Mouse (Mus musculus) colon, adult 2 months (tissue): Measurements from ENCODE around the gene Crlf1. TPM values are rescaled to one million over a fixed set of nuclear protein-coding genes. Genes with fewer than 3 reads are reported as not detected.

Experiments
- polyA plus RNA-seq: library from polyadenylated mRNA; depleted of rRNA; stranded (reverse); fragments of >200 nt; gene quantifications from 2 replicates; pipeline ENCODE4 v1.2.3, GENCODE M21; 2012; rRNA removed

Crlf1 gene
- 4.5 and 6.0 TPM in 2 replicates for polyA plus RNA-seq

DNA sequence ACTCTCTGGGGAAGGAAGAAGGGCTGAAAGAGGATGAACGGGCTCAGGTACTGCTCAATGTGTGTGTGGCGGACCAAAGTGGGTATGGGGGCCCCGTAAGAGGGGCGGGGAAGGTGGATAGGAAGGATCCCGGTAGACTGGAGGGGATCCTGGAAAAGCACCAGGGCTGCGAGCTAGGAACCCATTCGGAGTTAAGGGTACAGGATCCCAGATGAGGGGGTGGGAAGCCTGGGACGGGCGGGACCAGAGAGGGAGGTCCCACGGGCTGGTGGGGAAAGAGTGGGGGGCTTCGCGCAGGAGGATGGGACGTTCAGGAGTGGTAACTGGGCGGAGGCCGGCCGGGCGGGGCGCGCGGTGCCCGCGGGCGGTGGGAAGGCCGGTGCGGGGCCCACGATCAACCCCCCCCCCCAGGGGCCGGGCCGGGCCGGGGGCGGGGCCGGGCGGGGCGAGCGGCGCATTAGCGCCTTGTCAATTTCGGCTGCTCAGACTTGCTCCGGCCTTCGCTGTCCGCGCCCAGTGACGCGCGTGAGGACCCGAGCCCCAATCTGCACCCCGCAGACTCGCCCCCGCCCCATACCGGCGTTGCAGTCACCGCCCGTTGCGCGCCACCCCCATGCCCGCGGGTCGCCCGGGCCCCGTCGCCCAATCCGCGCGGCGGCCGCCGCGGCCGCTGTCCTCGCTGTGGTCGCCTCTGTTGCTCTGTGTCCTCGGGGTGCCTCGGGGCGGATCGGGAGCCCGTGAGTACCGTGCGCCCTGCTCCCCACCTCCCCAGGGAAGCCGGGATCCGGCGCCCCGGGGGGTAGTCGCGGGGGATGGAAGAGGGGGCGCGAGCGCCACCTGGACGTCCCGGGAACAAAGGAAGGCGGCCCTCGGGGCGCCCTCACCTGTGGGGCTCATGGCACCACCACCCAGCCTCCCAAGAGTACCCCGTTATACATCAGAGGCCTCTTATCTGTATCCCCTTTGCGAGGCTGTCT, at the start of gene Crlf1:
TSS of gene Crlf1 (plus strand) at position 495 of the 977 bp plus-strand sequence.

GRCm38 (mm10) chr8:70476333-70477268, 16.4 kb upstream of the Crlf1 start, which contains the start of gene Klhl26:
TSS of gene Klhl26 (minus strand) at chr8:70476968.

GRCm38 (mm10) chr8:70486941-70487520, 5.9 kb upstream of the Crlf1 start, which contains the start of gene Tmem59l:
TSS of gene Tmem59l (minus strand) at chr8:70487358.

GRCm38 (mm10) chr8:70506328-70507026, 13.5 kb downstream of the Crlf1 start, which contains the start of gene Rex1bd:
TSS of gene Rex1bd (minus strand) at chr8:70506752.

GRCm38 (mm10) chr8:70510228-70510915, 17.4 kb downstream of the Crlf1 start, which contains the start of gene Uba52:
TSS of gene Uba52 (minus strand) at chr8:70510801.

GRCm38 (mm10) chr8:70527512-70528181, 34.7 kb downstream of the Crlf1 start, which contains the start of the genes Fkbp8 and Kxd1:
TSS of gene Fkbp8 (plus strand) at chr8:70527724.
TSS of gene Kxd1 (minus strand) at chr8:70527956.

GRCm38 (mm10) chr8:70539077-70539813, 46.3 kb downstream of the Crlf1 start, which contains the start of gene Ell:
TSS of gene Ell (plus strand) at chr8:70539457.

Other genes starting within 250 kb of the Crlf1 start
- 14.8 and 15.3 TPM in 2 replicates for gene Homer3, start 210.3 kb upstream of the Crlf1 start, polyA plus RNA-seq
- gene Ddx49, start 190.7 kb upstream of the Crlf1 start, polyA plus RNA-seq: 50.8 and 53.9 TPM in 2 replicates
- 567 and 576 TPM in 2 replicates for gene Cope, start 190.6 kb upstream of the Crlf1 start, polyA plus RNA-seq
- 1.2 and 1.3 TPM in 2 replicates for gene Cers1, start 177.4 kb upstream of the Crlf1 start, polyA plus RNA-seq
- 1.4 and 2.2 TPM in 2 replicates for gene Gdf1, start 163.3 kb upstream of the Crlf1 start, polyA plus RNA-seq
- gene Upf1, start 139.9 kb upstream of the Crlf1 start, polyA plus RNA-seq: 39.4 and 51.9 TPM in 2 replicates
- gene Comp, start 119.6 kb upstream of the Crlf1 start, polyA plus RNA-seq: 0.34 and 1.3 TPM in 2 replicates
- 18.2 and 20.8 TPM in 2 replicates for gene Crtc1, start 53.6 kb upstream of the Crlf1 start, polyA plus RNA-seq
- 56.4 and 63.2 TPM in 2 replicates for gene Klhl26, start 16.2 kb upstream of the Crlf1 start, polyA plus RNA-seq
- 4.8 TPM in 2 replicates for gene Tmem59l, start 5.8 kb upstream of the Crlf1 start, polyA plus RNA-seq
- 161 and 243 TPM in 2 replicates for gene Rex1bd, start 13.6 kb downstream of the Crlf1 start, polyA plus RNA-seq
- gene Uba52, start 17.6 kb downstream of the Crlf1 start, polyA plus RNA-seq: 633 and 1,054 TPM in 2 replicates
- 577 and 594 TPM in 2 replicates for gene Fkbp8, start 34.6 kb downstream of the Crlf1 start, polyA plus RNA-seq
- gene Kxd1, start 34.8 kb downstream of the Crlf1 start, polyA plus RNA-seq: 59.9 and 67.3 TPM in 2 replicates
- gene Ell, start 46.3 kb downstream of the Crlf1 start, polyA plus RNA-seq: 35.1 and 39.9 TPM in 2 replicates
- 170 and 176 TPM in 2 replicates for gene Isyna1, start 101.2 kb downstream of the Crlf1 start, polyA plus RNA-seq
- gene Ssbp4, start 115.7 kb downstream of the Crlf1 start, polyA plus RNA-seq: 312 and 345 TPM in 2 replicates
- 7.2 and 7.9 TPM in 2 replicates for gene Lrrc25, start 123.0 kb downstream of the Crlf1 start, polyA plus RNA-seq
- 19.1 and 30.3 TPM in 2 replicates for gene Gdf15, start 139.3 kb downstream of the Crlf1 start, polyA plus RNA-seq
- gene Pgpep1, start 167.2 kb downstream of the Crlf1 start, polyA plus RNA-seq: 57.3 and 63.9 TPM in 2 replicates
- 119 and 132 TPM in 2 replicates for gene Lsm4, start 180.1 kb downstream of the Crlf1 start, polyA plus RNA-seq
- gene Jund, start 205.8 kb downstream of the Crlf1 start, polyA plus RNA-seq: 1,330 and 1,620 TPM in 2 replicates
- gene Iqcn, start 210.3 kb downstream of the Crlf1 start, polyA plus RNA-seq: 0.02 TPM in 1 of 2 replicates, not detected in the other
- 112 and 176 TPM in 2 replicates for gene Gm3336, start 225.4 kb downstream of the Crlf1 start, polyA plus RNA-seq
- 3.6 and 6.5 TPM in 2 replicates for gene Pde4c, start 230.6 kb downstream of the Crlf1 start, polyA plus RNA-seq